Mouse (Mus musculus): Measurements from ENCODE around the gene Xrcc2. TPM values are rescaled to one million over a fixed set of nuclear protein-coding genes. Genes with fewer than 3 reads are reported as not detected.
"Not testable (repeated sequence)": the region's sequence is repeated elsewhere in the genome, so short reads cannot be mapped to it uniquely, and the experiment has no call there.

Xrcc2 gene
- polyA plus RNA-seq (2015; fragmentation: Nextera tagmentation; extraction: Ambion mirVana): 6.1 and 6.4 TPM in 2 replicates

GRCm38 (mm10) chr5:25705567-25706349 is at the start of gene Xrcc2:
Xrcc2 (minus strand) TSS chr5:25705825.
- H3K4me3 ChIP-seq: peak within 1 kb of the TSS; percentile 92
- peak within 1 kb of the TSS; percentile 74 for H3K27ac ChIP-seq (replicated peaks)
- no peaks in the 10 kb centered on the region for H3K9me3 ChIP-seq
- 7% methylated on average over 51 of the region's 51 CpGs for WGBS
- peak; percentile 96 for ATAC-seq (ENCODE audit: low FRiP score, low read depth)
- H3K4me1 ChIP-seq (replicated peaks): peaks cover 16% of the 10 kb centered on the region
- peak within 1 kb of the TSS; percentile 75 for H3K9ac ChIP-seq
- H3K27me3 ChIP-seq: no peaks in the 10 kb centered on the region
- H3K4me2 ChIP-seq: peak within 1 kb of the TSS; percentile 72
- 0 out of 2 replicates have a peak, but pooled peaks cover 5% of the 10 kb centered on the region for H3K36me3 ChIP-seq

GRCm38 (mm10) chr5:25754236-25754766 is 48.7 kb upstream of the Xrcc2 start:
- Histone ChIP-seq H3K9me3 (no peaks in the 10 kb centered on the region), H3K9ac (no peak overlapping the region), H3K27me3 (no peaks in the 10 kb centered on the region), H3K4me3 (no peak overlapping the region), H3K4me1 (replicated peaks) (peaks cover 25% of the 10 kb centered on the region), H3K4me2 (0 out of 2 replicates have a peak overlapping the region, but pooled peaks have one; percentile 2), H3K27ac (replicated peaks) (peak overlapping the region; percentile 71), H3K36me3 (no peaks in the 10 kb centered on the region)
- 3% methylated on average over 2 of the region's 2 CpGs for WGBS
- ATAC-seq (ENCODE audit: low FRiP score, low read depth): peak; percentile 77

GRCm38 (mm10) chr5:25753556-25754235 is 48.1 kb upstream of the Xrcc2 start:
- peaks cover 24% of the 10 kb centered on the region for H3K4me1 ChIP-seq (replicated peaks)
- H3K36me3 ChIP-seq: no peaks in the 10 kb centered on the region
- 44% methylated on average over 8 of the region's 8 CpGs for WGBS
- no peak overlapping the region for H3K4me3 ChIP-seq
- no peaks in the 10 kb centered on the region for H3K9me3 ChIP-seq
- ATAC-seq (ENCODE audit: low FRiP score, low read depth): peak; percentile 20; the same call in 1 of the 2 replicates
- H3K4me2 ChIP-seq: no peak overlapping the region
- H3K27me3 ChIP-seq: no peaks in the 10 kb centered on the region
- H3K27ac ChIP-seq (replicated peaks): peak overlapping the region; percentile 71
- H3K9ac ChIP-seq: no peak overlapping the region

GRCm38 (mm10) chr5:25752862-25753261 is 47.2 kb upstream of the Xrcc2 start:
- Histone ChIP-seq H3K27me3 (no peaks in the 10 kb centered on the region), H3K4me1 (replicated peaks) (peaks cover 24% of the 10 kb centered on the region), H3K36me3 (no peaks in the 10 kb centered on the region), H3K4me3 (no peak overlapping the region), H3K9me3 (no peaks in the 10 kb centered on the region), H3K9ac (no peak overlapping the region), H3K4me2 (no peak overlapping the region), H3K27ac (replicated peaks) (no peak overlapping the region)
- 72% methylated on average over 5 of the region's 5 CpGs for WGBS
- no peak for ATAC-seq (ENCODE audit: low FRiP score, low read depth)

- H3K9ac ChIP-seq: no peak overlapping the region
- no peaks in the 10 kb centered on the region for H3K27me3 ChIP-seq
- H3K27ac ChIP-seq (replicated peaks): no peak overlapping the region
- H3K4me2 ChIP-seq: no peak overlapping the region
- ATAC-seq (ENCODE audit: low FRiP score, low read depth): no peak
- H3K4me3 ChIP-seq: no peak overlapping the region
- H3K36me3 ChIP-seq: no peaks in the 10 kb centered on the region
- peaks cover 24% of the 10 kb centered on the region for H3K4me1 ChIP-seq (replicated peaks)
- no peaks in the 10 kb centered on the region for H3K9me3 ChIP-seq
Measured at GRCm38 (mm10) chr5:25751552-25751951, 45.9 kb upstream of the Xrcc2 start.

- no peaks in the 10 kb centered on the region for H3K36me3 ChIP-seq
- no peak for ATAC-seq (ENCODE audit: low FRiP score, low read depth)
- WGBS: 81% methylated on average over 3 of the region's 3 CpGs
Measured at GRCm38 (mm10) chr5:25748613-25749012, 43.0 kb upstream of the Xrcc2 start.

GRCm38 (mm10) chr5:25747904-25748303 is 42.3 kb upstream of the Xrcc2 start:
- no peak overlapping the region for H3K9ac ChIP-seq
- H3K4me3 ChIP-seq: no peak overlapping the region
- no peaks in the 10 kb centered on the region for H3K9me3 ChIP-seq
- no peaks in the 10 kb centered on the region for H3K36me3 ChIP-seq
- peaks cover 3% of the 10 kb centered on the region; the same call in 1 of the 2 replicates for H3K4me1 ChIP-seq (replicated peaks)
- ATAC-seq (ENCODE audit: low FRiP score, low read depth): no peak
- H3K4me2 ChIP-seq: no peak overlapping the region
- H3K27ac ChIP-seq (replicated peaks): no peak overlapping the region
- H3K27me3 ChIP-seq: no peaks in the 10 kb centered on the region

More at GRCm38 (mm10) chr5:25748613-25749012, 43.0 kb upstream of the Xrcc2 start:
- no peak overlapping the region for H3K9ac ChIP-seq
- H3K27me3 ChIP-seq: no peaks in the 10 kb centered on the region
- H3K4me3 ChIP-seq: no peak overlapping the region
- H3K4me2 ChIP-seq: no peak overlapping the region
- H3K27ac ChIP-seq (replicated peaks): no peak overlapping the region
- peaks cover 7% of the 10 kb centered on the region for H3K4me1 ChIP-seq (replicated peaks)
- no peaks in the 10 kb centered on the region for H3K9me3 ChIP-seq

- not testable (repeated sequence) for H3K27me3 ChIP-seq; H3K4me3 ChIP-seq; H3K4me2 ChIP-seq; H3K27ac ChIP-seq (replicated peaks); H3K9ac ChIP-seq; ATAC-seq (ENCODE audit: low FRiP score, low read depth); H3K36me3 ChIP-seq; H3K4me1 ChIP-seq (replicated peaks); H3K9me3 ChIP-seq
- 95% methylated on average over 1 of the region's 1 CpGs for WGBS
Measured at GRCm38 (mm10) chr5:25738902-25739301, 33.3 kb upstream of the Xrcc2 start.

- Histone ChIP-seq H3K27me3 (no peaks in the 10 kb centered on the region), H3K9me3 (no peaks in the 10 kb centered on the region), H3K4me2 (no peak overlapping the region), H3K4me1 (replicated peaks) (no peaks in the 10 kb centered on the region), H3K27ac (replicated peaks) (no peak overlapping the region), H3K4me3 (no peak overlapping the region), H3K9ac (no peak overlapping the region), H3K36me3 (no peaks in the 10 kb centered on the region)
- ATAC-seq (ENCODE audit: low FRiP score, low read depth): no peak
- WGBS: 66% methylated on average over 3 of the region's 3 CpGs
Measured at GRCm38 (mm10) chr5:25738448-25738847, 32.8 kb upstream of the Xrcc2 start.

- H3K9ac ChIP-seq: no peak overlapping the region
- no peaks in the 10 kb centered on the region for H3K36me3 ChIP-seq
- no peak overlapping the region for H3K27ac ChIP-seq (replicated peaks)
- H3K4me1 ChIP-seq (replicated peaks): no peaks in the 10 kb centered on the region
- 77% methylated on average over 2 of the region's 2 CpGs for WGBS
- H3K9me3 ChIP-seq: no peaks in the 10 kb centered on the region
- no peaks in the 10 kb centered on the region for H3K27me3 ChIP-seq
- no peak overlapping the region for H3K4me3 ChIP-seq
- H3K4me2 ChIP-seq: no peak overlapping the region
- no peak for ATAC-seq (ENCODE audit: low FRiP score, low read depth)
Measured at GRCm38 (mm10) chr5:25735861-25736260, 30.2 kb upstream of the Xrcc2 start.

GRCm38 (mm10) chr5:25734318-25734717 is 28.7 kb upstream of the Xrcc2 start:
- no peak overlapping the region for H3K4me3 ChIP-seq
- ATAC-seq (ENCODE audit: low FRiP score, low read depth): no peak
- 14% methylated on average over 1 of the region's 1 CpGs for WGBS

GRCm38 (mm10) chr5:25724134-25724675 is 18.6 kb upstream of the Xrcc2 start:
- no peak overlapping the region for H3K4me3 ChIP-seq
- no peak overlapping the region for H3K4me2 ChIP-seq
- no peaks in the 10 kb centered on the region for H3K4me1 ChIP-seq (replicated peaks)
- H3K27me3 ChIP-seq: no peaks in the 10 kb centered on the region
- H3K9ac ChIP-seq: no peak overlapping the region
- ATAC-seq (ENCODE audit: low FRiP score, low read depth): no peak
- no peaks in the 10 kb centered on the region for H3K36me3 ChIP-seq
- no peaks in the 10 kb centered on the region for H3K9me3 ChIP-seq
- 50% methylated on average over 1 of the region's 1 CpGs for WGBS
- H3K27ac ChIP-seq (replicated peaks): no peak overlapping the region

More at GRCm38 (mm10) chr5:25734318-25734717, 28.7 kb upstream of the Xrcc2 start:
- H3K9ac ChIP-seq: no peak overlapping the region
- H3K27ac ChIP-seq (replicated peaks): no peak overlapping the region
- no peaks in the 10 kb centered on the region for H3K9me3 ChIP-seq
- H3K4me2 ChIP-seq: no peak overlapping the region
- H3K4me1 ChIP-seq (replicated peaks): no peaks in the 10 kb centered on the region
- H3K36me3 ChIP-seq: no peaks in the 10 kb centered on the region
- H3K27me3 ChIP-seq: no peaks in the 10 kb centered on the region

Data from hindbrain, embryonic 15.5 days (tissue).